Mouse (Mus musculus) erythroblast, embryonic 14.5 days (primary cell): Measurements from ENCODE around the gene Fam168a. TPM values are rescaled to one million over a fixed set of nuclear protein-coding genes. Genes with fewer than 3 reads are reported as not detected.

Source experiments
- H3K27me3 ChIP-seq: 2 replicates; pipeline ENCODE4 v1.6.1; 2012; ENCODE audit warnings: inconsistent platforms; ENCODE audit not compliant: control insufficient read depth
- H3K36me3 ChIP-seq: 2 replicates; pipeline ENCODE4 v1.6.1; 2012; ENCODE audit warnings: mild to moderate bottlenecking, inconsistent platforms; ENCODE audit not compliant: control insufficient read depth
- H3K4me1 ChIP-seq: 2 replicates; pipeline ENCODE4 v1.6.1; 2012; ENCODE audit warnings: inconsistent platforms; ENCODE audit not compliant: control insufficient read depth
- H3K4me3 ChIP-seq: replicated peaks from 2 replicates; pipeline ENCODE3; 2012; ENCODE audit warnings: moderate library complexity, mild to moderate bottlenecking, inconsistent platforms
- H3K9me3 ChIP-seq: 2 replicates; pipeline ENCODE4 v1.6.1; 2012; ENCODE audit warnings: low read length, inconsistent platforms, mixed read lengths; ENCODE audit not compliant: control insufficient read depth
- GATA1 ChIP-seq: IDR thresholded peaks from 2 replicates; pipeline ENCODE4 v1.6.1; 2012; ENCODE audit warnings: low read length, inconsistent platforms, mixed read lengths
- TAL1 ChIP-seq: IDR thresholded peaks from 3 replicates; pipeline ENCODE4 v1.6.1; 2012; ENCODE audit warnings: low read length, inconsistent platforms, mixed read lengths
- polyA plus RNA-seq: library from polyadenylated mRNA; stranded (reverse); fragments of >175 nt; gene quantifications from 2 replicates; pipeline ENCODE4 v1.2.3, GENCODE M21; 2012

Fam168a gene
- polyA plus RNA-seq, 1 experiment, result 0.99 TPM

GRCm38 (mm10) chr7:100862353-100862752, 155.9 kb downstream of the Fam168a start:
- Histone ChIP-seq H3K4me1 (peaks cover 72% of the 10 kb centered on the region), H3K27me3 (no peaks in the 10 kb centered on the region), H3K4me3 (peak overlapping the region; percentile 74), H3K9me3 (no peaks in the 10 kb centered on the region), H3K36me3 (peaks cover 46% of the 10 kb centered on the region)
- no peak for TF ChIP-seq TAL1
- no peak for TF ChIP-seq GATA1

GRCm38 (mm10) chr7:100862828-100863638, 156.6 kb downstream of the Fam168a start, which contains the start of gene Relt:
Gene Relt (minus strand): TSS chr7:100863446.
- peaks cover 39% of the 10 kb centered on the region for H3K36me3 ChIP-seq
- no peaks in the 10 kb centered on the region for H3K9me3 ChIP-seq
- TF ChIP-seq GATA1 (no peak), TAL1 (no peak)
- H3K27me3 ChIP-seq, result no peaks in the 10 kb centered on the region
- H3K4me1 ChIP-seq, result peaks cover 72% of the 10 kb centered on the region
- H3K4me3 ChIP-seq, result peak within 1 kb of the TSS; percentile 74

DNA sequence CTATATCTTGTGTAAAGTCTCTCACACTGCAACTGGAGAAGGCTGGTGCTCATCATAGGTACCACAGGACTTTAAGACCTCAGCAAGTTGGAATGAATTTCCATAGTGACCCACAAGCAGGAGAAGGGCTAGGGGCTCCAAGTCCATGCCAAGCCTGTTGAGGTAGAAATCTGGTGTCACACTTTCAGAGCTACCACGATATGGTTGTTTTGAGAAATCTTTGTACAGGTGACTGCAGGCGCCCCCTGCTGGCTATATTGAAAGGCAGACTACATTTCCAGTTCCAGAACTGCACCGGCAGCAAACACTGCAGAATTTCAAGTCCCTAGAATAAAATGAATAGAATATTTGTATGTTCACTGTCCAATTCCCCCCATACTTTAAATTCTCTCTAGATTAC, 160.2 kb downstream of the Fam168a start:
- Histone ChIP-seq H3K4me3 (no peak overlapping the region), H3K4me1 (peaks cover 42% of the 10 kb centered on the region), H3K27me3 (no peaks in the 10 kb centered on the region), H3K36me3 (peaks cover 3% of the 10 kb centered on the region), H3K9me3 (no peaks in the 10 kb centered on the region)
- TF ChIP-seq TAL1, result no peak
- TF ChIP-seq GATA1, result no peak

GRCm38 (mm10) chr7:100867561-100867960, 161.1 kb downstream of the Fam168a start:
- no peak for TF ChIP-seq TAL1
- TF ChIP-seq GATA1, result no peak
- Histone ChIP-seq H3K27me3 (no peaks in the 10 kb centered on the region), H3K4me1 (peaks cover 36% of the 10 kb centered on the region), H3K9me3 (no peaks in the 10 kb centered on the region), H3K4me3 (no peak overlapping the region), H3K36me3 (no peaks in the 10 kb centered on the region; the same call in 1 of the 2 replicates)

DNA sequence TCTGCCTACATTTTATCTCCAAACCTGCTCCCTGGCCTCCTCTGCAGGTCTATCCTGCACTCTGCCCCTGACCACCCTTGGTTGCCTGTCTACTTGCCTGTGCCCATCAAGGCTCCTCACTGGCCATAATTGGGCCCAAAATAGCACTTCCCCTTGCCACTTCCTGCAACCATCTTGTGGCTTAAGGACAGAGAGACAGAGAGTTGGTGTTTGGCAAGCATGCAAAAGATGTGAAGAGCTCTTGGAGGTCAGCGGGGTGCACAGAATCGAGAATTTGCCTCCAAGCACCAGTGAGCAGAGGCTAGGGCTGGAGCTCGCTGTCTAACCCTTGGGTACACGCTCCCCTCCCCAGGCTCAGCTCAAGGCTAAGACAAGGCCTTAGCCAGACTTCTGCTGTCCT, 162.1 kb downstream of the Fam168a start:
- TF ChIP-seq TAL1, result no peak
- TF ChIP-seq GATA1, result no peak
- Histone ChIP-seq H3K27me3 (no peaks in the 10 kb centered on the region), H3K4me1 (peaks cover 34% of the 10 kb centered on the region), H3K4me3 (no peak overlapping the region), H3K9me3 (no peaks in the 10 kb centered on the region), H3K36me3 (peaks cover 3% of the 10 kb centered on the region; the same call in 1 of the 2 replicates)

GRCm38 (mm10) chr7:100869877-100870629, 163.6 kb downstream of the Fam168a start:
- TF ChIP-seq TAL1 (no peak), GATA1 (no peak)
- Histone ChIP-seq H3K4me3 (no peak overlapping the region), H3K4me1 (peaks cover 28% of the 10 kb centered on the region), H3K27me3 (no peaks in the 10 kb centered on the region), H3K9me3 (no peaks in the 10 kb centered on the region), H3K36me3 (peaks cover 3% of the 10 kb centered on the region; the same call in 1 of the 2 replicates)

DNA sequence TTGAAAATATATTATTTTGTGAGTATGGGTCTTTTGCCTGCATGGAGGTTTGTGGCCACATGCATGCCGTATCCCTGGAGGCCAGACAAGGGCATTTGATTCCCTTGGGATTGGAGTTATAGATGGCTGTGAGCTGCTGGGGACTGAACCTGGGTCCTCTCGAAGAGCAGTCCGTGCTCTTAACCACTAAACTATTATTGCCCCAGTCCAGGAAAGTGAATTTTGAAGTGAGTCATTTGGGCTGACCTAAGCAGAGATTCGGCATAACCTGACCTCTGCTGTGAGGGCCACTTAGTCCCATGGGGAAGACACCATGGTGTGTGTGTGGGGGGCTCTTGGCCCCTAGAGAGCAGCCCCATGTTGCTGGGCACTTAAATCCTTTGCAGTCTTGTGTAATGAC, 164.9 kb downstream of the Fam168a start:
- no peak overlapping the region for H3K4me3 ChIP-seq
- H3K4me1 ChIP-seq, result peaks cover 25% of the 10 kb centered on the region
- H3K9me3 ChIP-seq, result no peaks in the 10 kb centered on the region
- peaks cover 4% of the 10 kb centered on the region; the same call in 1 of the 2 replicates for H3K36me3 ChIP-seq
- H3K27me3 ChIP-seq, result no peaks in the 10 kb centered on the region
- TF ChIP-seq GATA1 (no peak), TAL1 (no peak)

DNA sequence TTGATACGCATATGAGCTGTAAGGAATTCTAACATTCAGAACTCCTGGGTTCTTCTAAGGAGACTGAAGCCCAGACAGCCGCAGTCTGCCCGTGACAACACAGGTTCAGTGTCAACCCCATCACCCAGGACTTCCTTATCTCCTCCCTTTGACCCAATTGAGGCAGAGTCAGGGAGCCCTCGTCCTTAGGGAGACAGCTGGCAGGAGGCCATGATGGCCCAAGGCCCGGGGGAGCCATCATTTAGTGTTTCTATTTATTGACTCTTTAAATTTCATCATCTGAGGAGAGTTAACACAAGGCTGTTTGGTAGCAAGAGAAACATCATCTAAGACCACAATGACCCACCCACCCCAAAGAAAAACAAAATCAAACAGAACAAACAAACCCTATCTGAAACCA, 165.5 kb downstream of the Fam168a start:
- peaks cover 9% of the 10 kb centered on the region; the same call in 1 of the 2 replicates for H3K36me3 ChIP-seq
- no peaks in the 10 kb centered on the region for H3K27me3 ChIP-seq
- no peak overlapping the region for H3K4me3 ChIP-seq
- peaks cover 20% of the 10 kb centered on the region for H3K4me1 ChIP-seq
- TF ChIP-seq GATA1 (no peak), TAL1 (no peak)
- H3K9me3 ChIP-seq, result no peaks in the 10 kb centered on the region

- Histone ChIP-seq H3K36me3 (peaks cover 9% of the 10 kb centered on the region; the same call in 1 of the 2 replicates), H3K9me3 (no peaks in the 10 kb centered on the region), H3K27me3 (no peaks in the 10 kb centered on the region), H3K4me3 (no peak overlapping the region), H3K4me1 (peaks cover 7% of the 10 kb centered on the region)
- TF ChIP-seq TAL1 (no peak), GATA1 (no peak)
Measured at GRCm38 (mm10) chr7:100873197-100873596, 166.8 kb downstream of the Fam168a start.

DNA sequence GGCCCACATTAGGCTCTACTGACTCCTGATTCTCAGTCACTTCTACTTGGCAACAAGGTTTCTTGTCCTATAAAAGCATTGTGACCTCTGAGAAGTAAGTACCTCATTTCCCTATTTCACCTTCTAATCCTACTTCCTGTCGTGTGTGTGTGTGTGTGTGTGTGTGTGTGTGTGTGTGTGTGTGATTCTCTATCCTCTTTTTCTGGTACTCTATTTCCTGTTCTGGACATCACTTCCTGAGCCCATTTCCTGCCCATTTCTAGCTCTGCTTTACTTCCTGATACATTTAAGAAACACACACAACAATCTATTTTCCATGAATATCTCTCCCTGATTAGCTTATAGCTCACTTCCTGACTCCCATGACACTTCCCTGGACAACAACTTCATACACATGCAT, 169.4 kb downstream of the Fam168a start:
- no peak for TF ChIP-seq GATA1
- TF ChIP-seq TAL1, result no peak
- peaks cover 11% of the 10 kb centered on the region; the same call in 1 of the 2 replicates for H3K36me3 ChIP-seq
- no peak overlapping the region for H3K4me3 ChIP-seq
- H3K4me1 ChIP-seq, result peaks cover 11% of the 10 kb centered on the region
- no peaks in the 10 kb centered on the region for H3K27me3 ChIP-seq
- H3K9me3 ChIP-seq, result no peaks in the 10 kb centered on the region
